1 mouse cellular context compared by ENCODE assay signal in the genomic region with DNA sequence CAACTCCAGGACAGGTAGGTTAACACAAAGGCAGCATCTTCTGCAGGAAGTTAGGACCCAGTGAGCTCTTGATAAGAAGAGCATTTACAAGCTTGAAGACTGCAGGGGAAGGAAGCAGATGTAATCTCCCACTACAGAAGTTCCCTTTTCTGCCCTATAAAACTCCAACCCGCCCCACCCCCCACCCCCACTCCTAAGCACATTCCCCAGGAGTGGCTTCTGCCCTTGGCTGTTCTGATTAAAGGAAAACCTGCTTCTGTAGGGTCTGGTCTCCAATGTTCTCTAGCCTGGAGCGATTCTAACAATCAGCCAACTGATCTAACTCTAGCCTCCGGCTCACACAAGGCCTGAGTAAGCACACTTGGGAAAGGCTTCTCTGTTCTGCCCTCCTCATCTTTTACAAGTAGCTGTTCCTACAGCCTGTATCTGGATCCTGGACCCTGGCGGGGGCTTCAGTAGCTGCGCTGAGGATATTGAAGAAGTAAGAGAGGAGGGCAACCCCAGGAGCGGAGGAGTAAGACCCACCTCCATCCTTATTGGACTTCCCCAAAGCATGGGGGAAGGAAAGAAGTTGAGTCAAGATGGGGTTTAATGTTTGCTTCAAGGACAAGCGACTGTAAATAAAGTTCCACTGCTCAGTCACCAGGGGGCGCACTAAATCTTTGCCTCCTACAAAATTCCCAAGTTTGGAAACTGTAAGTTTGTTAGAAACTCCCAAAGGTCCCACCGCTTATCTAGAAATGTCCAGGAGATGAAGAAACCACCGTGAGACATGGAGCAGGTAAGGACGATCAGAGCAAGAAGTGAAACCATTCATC.
A peak's percentile ranks its signal among the peaks of the same experiment; 100 is the strongest.
TF ChIP-seq lines count a peak whose summit lies in the region.

No protein-coding gene starts in this region.

TF ChIP-seq in MEL, 35 proteins besides CTCF, POLR2A, EP300 and RAD21 (continued from another document):
- TF ChIP-seq ZMIZ1 (IDR thresholded peaks at IDR 0.05; ENCODE audit: low read depth, low read length) (no peak), GATA1 (IDR thresholded peaks at IDR 0.05; ENCODE audit: low read depth, low read length) (peak; percentile 96), SMC3 (IDR thresholded peaks at IDR 0.05; ENCODE audit: low read depth, low read length) (peak; percentile 50; the same call in 1 of the 2 replicates), MYC (IDR thresholded peaks at IDR 0.05; ENCODE audit: low read depth, low read length) (no peak), CHD2 (IDR thresholded peaks at IDR 0.05; ENCODE audit: low read length) (peak; percentile 39; the same call in 1 of the 2 replicates), POLR2AphosphoS5 (IDR thresholded peaks at IDR 0.05; ENCODE audit: borderline replicate concordance, low read depth, low read length) (no peak), RCOR1 (IDR thresholded peaks at IDR 0.05; ENCODE audit: low read depth, low read length) (peak; percentile 73), MAFK (IDR thresholded peaks at IDR 0.05; ENCODE audit: borderline replicate concordance, low read depth, low read length) (no peak), ELF1 (IDR thresholded peaks at IDR 0.05; ENCODE audit: low read depth, low read length) (0 out of 2 replicates have a peak, but pooled peaks have one; percentile 13), ZKSCAN1 (IDR thresholded peaks at IDR 0.05; ENCODE audit: low read depth, low read length) (no peak), KAT2A (conservative IDR thresholded peaks at IDR 0.05; ENCODE audit: low read depth, low read length) (no peak), NELFE (IDR thresholded peaks at IDR 0.05; ENCODE audit: low read depth, low read length) (peak; percentile 38), JUND (IDR thresholded peaks at IDR 0.05; ENCODE audit: low read depth, low read length) (0 out of 2 replicates have a peak, but pooled peaks have one; percentile 4), GABPA (IDR thresholded peaks at IDR 0.05; ENCODE audit: low read depth, low read length) (no peak), MYB (IDR thresholded peaks at IDR 0.05; ENCODE audit: low read depth, low read length) (no peak), POLR2AphosphoS2 (IDR thresholded peaks at IDR 0.05; ENCODE audit: low read length) (no peak), NRF1 (IDR thresholded peaks at IDR 0.05; ENCODE audit: insufficient read depth, low read depth, low read length, poor library complexity, severe bottlenecking) (no peak), BHLHE40 (IDR thresholded peaks at IDR 0.05; ENCODE audit: borderline replicate concordance, low read depth, low read length) (no peak), HCFC1 (IDR thresholded peaks at IDR 0.05; ENCODE audit: low read depth, low read length) (no peak), UBTF (IDR thresholded peaks at IDR 0.05; ENCODE audit: borderline replicate concordance, insufficient read depth, low read depth, low read length) (no peak), ETS1 (IDR thresholded peaks at IDR 0.05; ENCODE audit: low read depth, low read length) (peak; percentile 78; the same call in 1 of the 2 replicates), MAX (IDR thresholded peaks at IDR 0.05; ENCODE audit: low read length) (no peak), ZC3H11A (IDR thresholded peaks at IDR 0.05; ENCODE audit: low read depth, low read length) (no peak), MXI1 (IDR thresholded peaks at IDR 0.05; ENCODE audit: low read depth, low read length) (no peak), ZNF384 (IDR thresholded peaks at IDR 0.05; ENCODE audit: low read depth, low read length) (no peak), TAL1 (IDR thresholded peaks at IDR 0.05; ENCODE audit: low read length) (peak; percentile 51; the same call in 1 of the 2 replicates), USF2 (IDR thresholded peaks at IDR 0.05; ENCODE audit: borderline replicate concordance in 1 of 2, insufficient read depth in 1 of 2, low read depth in 1 of 2, low read length in 2 of 2) (no peak), USF1 (IDR thresholded peaks at IDR 0.05; ENCODE audit: low read depth, low read length) (no peak), SIN3A (IDR thresholded peaks at IDR 0.05; ENCODE audit: low read length) (peak; percentile 40; the same call in 1 of the 2 replicates)
